Mouse (Mus musculus): Measurements from ENCODE around the gene Parl.

GRCm38 (mm10) chr16:20240468-20241414, 61.4 kb downstream of the Parl start, which contains the start of gene Map6d1:
- TF ChIP-seq CTCF (IDR thresholded peaks at IDR 0.05; ENCODE audit: extremely low read depth, insufficient read length, insufficient replicate concordance, low read depth, low read length) = no peak
- no peak for TF ChIP-seq POLR2A (IDR thresholded peaks at IDR 0.05; ENCODE audit: low read depth, low read length)

All from small intestine, adult 2 months (tissue).